Mouse (Mus musculus): Measurements from ENCODE around the gene Apoh. TPM values are rescaled to one million over a fixed set of nuclear protein-coding genes. Genes with fewer than 3 reads are reported as not detected.

The Apoh gene
- polyA plus RNA-seq, 1 experiment = not detected

- Histone ChIP-seq H3K27me3 (ENCODE audit: control insufficient read depth) (no peaks in the 10 kb centered on the region), H3K9me3 (ENCODE audit: control insufficient read depth, low read length) (no peaks in the 10 kb centered on the region), H3K36me3 (ENCODE audit: control insufficient read depth) (no peaks in the 10 kb centered on the region), H3K4me3 (replicated peaks) (no peak overlapping the region), H3K4me1 (ENCODE audit: control insufficient read depth) (peaks cover 2% of the 10 kb centered on the region; the same call in 1 of the 2 replicates)
- TF ChIP-seq GATA1 (IDR thresholded peaks at IDR 0.05; ENCODE audit: low read length) (no peak), TAL1 (IDR thresholded peaks at IDR 0.05; ENCODE audit: low read length) (no peak)
Measured at GRCm38 (mm10) chr11:108303787-108304186, 39.4 kb upstream of the Apoh start.

GRCm38 (mm10) chr11:108307258-108307657 lies 35.9 kb upstream of the Apoh start:
- Histone ChIP-seq H3K36me3 (ENCODE audit: control insufficient read depth) (no peaks in the 10 kb centered on the region), H3K4me3 (replicated peaks) (no peak overlapping the region), H3K27me3 (ENCODE audit: control insufficient read depth) (no peaks in the 10 kb centered on the region), H3K4me1 (ENCODE audit: control insufficient read depth) (peaks cover 2% of the 10 kb centered on the region; the same call in 1 of the 2 replicates), H3K9me3 (ENCODE audit: control insufficient read depth, low read length) (no peaks in the 10 kb centered on the region)
- TF ChIP-seq TAL1 (IDR thresholded peaks at IDR 0.05; ENCODE audit: low read length) = no peak
- no peak for TF ChIP-seq GATA1 (IDR thresholded peaks at IDR 0.05; ENCODE audit: low read length)

GRCm38 (mm10) chr11:108308253-108308652 lies 34.9 kb upstream of the Apoh start:
- Histone ChIP-seq H3K27me3 (ENCODE audit: control insufficient read depth) (no peaks in the 10 kb centered on the region), H3K4me3 (replicated peaks) (no peak overlapping the region), H3K9me3 (ENCODE audit: control insufficient read depth, low read length) (no peaks in the 10 kb centered on the region), H3K36me3 (ENCODE audit: control insufficient read depth) (no peaks in the 10 kb centered on the region), H3K4me1 (ENCODE audit: control insufficient read depth) (peaks cover 2% of the 10 kb centered on the region; the same call in 1 of the 2 replicates)
- TF ChIP-seq GATA1 (IDR thresholded peaks at IDR 0.05; ENCODE audit: low read length) = no peak
- TF ChIP-seq TAL1 (IDR thresholded peaks at IDR 0.05; ENCODE audit: low read length) = no peak

GRCm38 (mm10) chr11:108309791-108310190 lies 33.4 kb upstream of the Apoh start:
- Histone ChIP-seq H3K27me3 (ENCODE audit: control insufficient read depth) (no peaks in the 10 kb centered on the region), H3K9me3 (ENCODE audit: control insufficient read depth, low read length) (no peaks in the 10 kb centered on the region), H3K36me3 (ENCODE audit: control insufficient read depth) (no peaks in the 10 kb centered on the region), H3K4me3 (replicated peaks) (no peak overlapping the region), H3K4me1 (ENCODE audit: control insufficient read depth) (peaks cover 2% of the 10 kb centered on the region; the same call in 1 of the 2 replicates)
- no peak for TF ChIP-seq TAL1 (IDR thresholded peaks at IDR 0.05; ENCODE audit: low read length)
- no peak for TF ChIP-seq GATA1 (IDR thresholded peaks at IDR 0.05; ENCODE audit: low read length)

- H3K36me3 ChIP-seq (ENCODE audit: control insufficient read depth) = no peaks in the 10 kb centered on the region
- H3K9me3 ChIP-seq (ENCODE audit: control insufficient read depth, low read length) = no peaks in the 10 kb centered on the region
- peaks cover 2% of the 10 kb centered on the region; the same call in 1 of the 2 replicates for H3K4me1 ChIP-seq (ENCODE audit: control insufficient read depth)
- TF ChIP-seq GATA1 (IDR thresholded peaks at IDR 0.05; ENCODE audit: low read length) (no peak), TAL1 (IDR thresholded peaks at IDR 0.05; ENCODE audit: low read length) (no peak)
- H3K4me3 ChIP-seq (replicated peaks) = no peak overlapping the region
- H3K27me3 ChIP-seq (ENCODE audit: control insufficient read depth) = no peaks in the 10 kb centered on the region
Measured at GRCm38 (mm10) chr11:108311912-108312311, 31.2 kb upstream of the Apoh start.

GRCm38 (mm10) chr11:108312516-108312915 lies 30.6 kb upstream of the Apoh start:
- Histone ChIP-seq H3K9me3 (ENCODE audit: control insufficient read depth, low read length) (no peaks in the 10 kb centered on the region), H3K4me1 (ENCODE audit: control insufficient read depth) (no peaks in the 10 kb centered on the region), H3K27me3 (ENCODE audit: control insufficient read depth) (no peaks in the 10 kb centered on the region), H3K4me3 (replicated peaks) (no peak overlapping the region), H3K36me3 (ENCODE audit: control insufficient read depth) (no peaks in the 10 kb centered on the region)
- TF ChIP-seq TAL1 (IDR thresholded peaks at IDR 0.05; ENCODE audit: low read length) (no peak), GATA1 (IDR thresholded peaks at IDR 0.05; ENCODE audit: low read length) (no peak)

GRCm38 (mm10) chr11:108315736-108316135 lies 27.4 kb upstream of the Apoh start:
- Histone ChIP-seq H3K9me3 (ENCODE audit: control insufficient read depth, low read length) (no peaks in the 10 kb centered on the region), H3K4me1 (ENCODE audit: control insufficient read depth) (no peaks in the 10 kb centered on the region), H3K4me3 (replicated peaks) (no peak overlapping the region), H3K36me3 (ENCODE audit: control insufficient read depth) (no peaks in the 10 kb centered on the region), H3K27me3 (ENCODE audit: control insufficient read depth) (no peaks in the 10 kb centered on the region)
- TF ChIP-seq GATA1 (IDR thresholded peaks at IDR 0.05; ENCODE audit: low read length) = no peak

- Histone ChIP-seq H3K4me1 (ENCODE audit: control insufficient read depth) (no peaks in the 10 kb centered on the region), H3K4me3 (replicated peaks) (no peak overlapping the region)
- TF ChIP-seq GATA1 (IDR thresholded peaks at IDR 0.05; ENCODE audit: low read length) (no peak), TAL1 (IDR thresholded peaks at IDR 0.05; ENCODE audit: low read length) (no peak)
Measured at GRCm38 (mm10) chr11:108317878-108318277, 25.3 kb upstream of the Apoh start.

GRCm38 (mm10) chr11:108319162-108319561 lies 24.0 kb upstream of the Apoh start:
- H3K4me1 ChIP-seq (ENCODE audit: control insufficient read depth) = no peaks in the 10 kb centered on the region
- no peaks in the 10 kb centered on the region for H3K27me3 ChIP-seq (ENCODE audit: control insufficient read depth)
- no peaks in the 10 kb centered on the region for H3K36me3 ChIP-seq (ENCODE audit: control insufficient read depth)
- H3K9me3 ChIP-seq (ENCODE audit: control insufficient read depth, low read length) = no peaks in the 10 kb centered on the region
- no peak for TF ChIP-seq TAL1 (IDR thresholded peaks at IDR 0.05; ENCODE audit: low read length)
- no peak for TF ChIP-seq GATA1 (IDR thresholded peaks at IDR 0.05; ENCODE audit: low read length)
- no peak overlapping the region for H3K4me3 ChIP-seq (replicated peaks)

More at GRCm38 (mm10) chr11:108317878-108318277, 25.3 kb upstream of the Apoh start:
- no peaks in the 10 kb centered on the region for H3K27me3 ChIP-seq (ENCODE audit: control insufficient read depth)
- no peaks in the 10 kb centered on the region for H3K36me3 ChIP-seq (ENCODE audit: control insufficient read depth)
- H3K9me3 ChIP-seq (ENCODE audit: control insufficient read depth, low read length) = no peaks in the 10 kb centered on the region

- no peak overlapping the region for H3K4me3 ChIP-seq (replicated peaks)
- no peaks in the 10 kb centered on the region for H3K4me1 ChIP-seq (ENCODE audit: control insufficient read depth)
- H3K9me3 ChIP-seq (ENCODE audit: control insufficient read depth, low read length) = no peaks in the 10 kb centered on the region
- TF ChIP-seq TAL1 (IDR thresholded peaks at IDR 0.05; ENCODE audit: low read length) (no peak), GATA1 (IDR thresholded peaks at IDR 0.05; ENCODE audit: low read length) (no peak)
- H3K36me3 ChIP-seq (ENCODE audit: control insufficient read depth) = no peaks in the 10 kb centered on the region
- no peaks in the 10 kb centered on the region for H3K27me3 ChIP-seq (ENCODE audit: control insufficient read depth)
Measured at GRCm38 (mm10) chr11:108320561-108320960, 22.6 kb upstream of the Apoh start.

All from erythroblast, embryonic 14.5 days (primary cell).